Comparison of ENCODE assay signal across 26 mouse cellular contexts in the genomic region with DNA sequence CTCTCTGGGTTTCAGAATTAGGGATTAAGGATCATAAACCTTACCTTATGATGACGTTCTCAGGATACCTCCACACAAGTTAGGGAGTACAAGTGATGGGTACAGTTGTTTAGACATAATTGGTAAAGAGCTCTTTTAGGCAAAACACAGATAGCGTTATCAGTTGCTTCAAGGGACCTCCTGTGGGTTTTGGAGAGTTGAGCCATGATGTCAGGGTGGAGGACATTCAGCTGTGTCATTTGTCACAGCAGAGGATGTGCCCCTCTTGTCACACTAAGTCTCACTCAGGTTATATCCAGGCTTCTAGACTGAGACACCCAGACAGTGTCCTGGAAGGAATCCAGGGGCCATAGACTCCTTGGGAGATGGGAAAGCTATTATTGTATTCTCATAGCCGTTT. TPM values are rescaled to one million over a fixed set of nuclear protein-coding genes. Genes with fewer than 3 reads are reported as not detected.
DNase-seq lines count a peak whose midpoint lies in the region; ATAC-seq and TF ChIP-seq lines count a peak whose summit lies in the region.
"Had no signal": no experiment of that assay in that cellular context is flagged by ENCODE, and none has a peak within 500 bp of the region (broad histone marks: within the 10 kb centered on the region; RNA-seq: fewer than 3 reads in every experiment).

No protein-coding gene starts in this region.

- H3K36me3 ChIP-seq in liver, embryonic 14.5 days (replicated peaks; ENCODE audit: control insufficient read depth, insufficient read depth, low read depth): no peaks in the 10 kb centered on the region
- no peaks in the 10 kb centered on the region for H3K36me3 ChIP-seq in liver, postnatal 0 days (replicated peaks; ENCODE audit: insufficient read depth, low read length)
- H3K36me3 ChIP-seq: forebrain, embryonic 12.5 days; forebrain, embryonic 15.5 days; heart, embryonic 10.5 days; heart, embryonic 13.5 days had no signal

- H3K4me2 ChIP-seq in liver, embryonic 14.5 days (ENCODE audit: low read depth): no peak overlapping the region
- H3K4me2 ChIP-seq in liver, postnatal 0 days (ENCODE audit: low read depth, low read length): no peak overlapping the region
- H3K4me2 ChIP-seq: forebrain, embryonic 12.5 days; forebrain, embryonic 15.5 days; heart, embryonic 13.5 days; hindbrain, embryonic 14.5 days had no signal

- peak in 2 of 3 experiments; percentile 47 to 59 for DNase-seq in liver, embryonic 14.5 days (ENCODE audit: low read depth in 3 of 3, low spot score in 3 of 3)
- DNase-seq in liver, postnatal 0 days: no peak
- DNase-seq in c-Kit-positive CD71-positive TER-119-negative erythroid progenitor cells, embryonic 14.5 days (ENCODE audit: low read depth): peak; percentile 48
- no peak for DNase-seq in heart, adult 8-10 months (ENCODE audit: low spot score)
- DNase-seq: adrenal gland, postnatal 10 days; B cell, adult 2 months; cerebellum, adult 11 months; cerebellum, adult 2 months; cerebellum, adult 9-11 months; cerebellum, postnatal 25 days; gastrocnemius, postnatal 25 days; heart, adult 18-20 months; heart, postnatal 14 days; heart, postnatal 4 days; kidney, adult 18-20 months had no signal

- no peak overlapping the region for H3K4me3 ChIP-seq in liver, embryonic 14.5 days (ENCODE audit: insufficient read depth in 1 of 2, low read depth in 2 of 2, low read length in 2 of 2)
- H3K4me3 ChIP-seq in liver, postnatal 0 days (ENCODE audit: low read depth, low read length): no peak overlapping the region
- H3K4me3 ChIP-seq: forebrain, embryonic 12.5 days; forebrain, embryonic 15.5 days; heart, embryonic 10.5 days; heart, embryonic 13.5 days had no signal

- no peak for TF ChIP-seq EP300 in liver, embryonic 14.5 days (IDR thresholded peaks at IDR 0.05; ENCODE audit: low read depth)
- no peak for TF ChIP-seq EP300 in liver, postnatal 0 days (IDR thresholded peaks at IDR 0.05; ENCODE audit: low read depth)

- ATAC-seq in liver, embryonic 14.5 days (ENCODE audit: insufficient read depth): no peak
- ATAC-seq in liver, postnatal 0 days: no peak
- peak; percentile 55; the same call in 1 of the 2 replicates for ATAC-seq in megakaryocyte progenitor cell, adult 5-6 weeks (replicated peaks; ENCODE audit: poor library complexity)
- ATAC-seq in activated CD4-positive, CD25-positive, alpha-beta regulatory T cell, adult 4 months: no peak
- ATAC-seq: forebrain, embryonic 15.5 days; hindbrain, postnatal 0 days; inflammation-experienced regulatory T-cells, adult 6 months; intestine, embryonic 16.5 days had no signal

- no peak for TF ChIP-seq CTCF in liver, embryonic 14.5 days (IDR thresholded peaks at IDR 0.05; ENCODE audit: low read depth)
- no peak for TF ChIP-seq CTCF in liver, postnatal 0 days (IDR thresholded peaks at IDR 0.05; ENCODE audit: low read depth)

- 47% methylated on average over 3 of the region's 3 CpGs for WGBS in liver, embryonic 14.5 days (ENCODE audit: insufficient replicate concordance)
- 53% methylated on average over 3 of the region's 3 CpGs for WGBS in liver, postnatal 0 days (ENCODE audit: insufficient replicate concordance)

- H3K9me3 ChIP-seq in liver, embryonic 14.5 days (ENCODE audit: control insufficient read depth, low read length): no peaks in the 10 kb centered on the region
- no peaks in the 10 kb centered on the region for H3K9me3 ChIP-seq in liver, postnatal 0 days (ENCODE audit: low read length)
- H3K9me3 ChIP-seq: forebrain, embryonic 12.5 days; forebrain, embryonic 15.5 days; heart, embryonic 10.5 days; heart, embryonic 13.5 days had no signal

- H3K4me1 ChIP-seq in liver, embryonic 14.5 days (replicated peaks; ENCODE audit: control insufficient read depth in 2 of 2, insufficient read depth in 2 of 2, low read length in 1 of 2): no peaks in the 10 kb centered on the region
- H3K4me1 ChIP-seq in liver, postnatal 0 days (ENCODE audit: insufficient read depth): no peaks in the 10 kb centered on the region
- H3K4me1 ChIP-seq: forebrain, embryonic 12.5 days; heart, embryonic 10.5 days; heart, embryonic 13.5 days had no signal

- no peaks in the 10 kb centered on the region for H3K27me3 ChIP-seq in liver, embryonic 14.5 days (ENCODE audit: control insufficient read depth, insufficient read depth, low read length)
- no peaks in the 10 kb centered on the region for H3K27me3 ChIP-seq in liver, postnatal 0 days (ENCODE audit: insufficient read depth, low read length)
- H3K27me3 ChIP-seq: CH12.LX; forebrain, embryonic 12.5 days; forebrain, embryonic 15.5 days; heart, embryonic 13.5 days had no signal

- H3K27ac ChIP-seq in liver, embryonic 14.5 days: no peak overlapping the region
- no peak overlapping the region for H3K27ac ChIP-seq in liver, postnatal 0 days (ENCODE audit: low read depth)
- H3K27ac ChIP-seq: forebrain, embryonic 12.5 days; forebrain, embryonic 15.5 days; heart, embryonic 10.5 days; heart, embryonic 13.5 days; hindbrain, embryonic 14.5 days; hindbrain, postnatal 0 days had no signal

- no peak overlapping the region for H3K9ac ChIP-seq in liver, embryonic 14.5 days (replicated peaks)
- no peak overlapping the region for H3K9ac ChIP-seq in liver, postnatal 0 days (replicated peaks)
- H3K9ac ChIP-seq: forebrain, embryonic 12.5 days; forebrain, embryonic 15.5 days; heart, embryonic 13.5 days; hindbrain, embryonic 14.5 days had no signal

RNA-seq across cellular contexts. Expression of gene Bend4, which starts 36.8 kb away (rescaled TPM):
- 0.25 and 0.27 TPM in 2 replicates for polyA plus RNA-seq in liver, embryonic 14.5 days (2012; rRNA removed)
- 0.34 and 0.50 TPM in 2 replicates for polyA plus RNA-seq in liver, embryonic 14.5 days (2014; fragmentation: Nextera tagmentation; extraction: Ambion mirVana)
- polyA plus RNA-seq in liver, postnatal 0 days (2015; fragmentation: Nextera tagmentation; extraction: Ambion mirVana): 0.18 and 0.25 TPM in 2 replicates
- total RNA-seq in megakaryocyte progenitor cell, adult 5-6 weeks (2015): 1.1 and 1.5 TPM in 2 replicates
- total RNA-seq in megakaryocyte progenitor cell, adult 5-6 weeks (2017): 1.4 and 1.6 TPM in 2 replicates
- polyA plus RNA-seq in activated CD4-positive, CD25-positive, alpha-beta regulatory T cell, adult 4 months (2017; shearing (Covaris generic)): under 1 TPM; 0.19 to 0.20 TPM
- 1 to 10 TPM; 2.6 to 3.4 (median 2.8) TPM for total RNA-seq in heart, adult 8-10 months (2022)
- total RNA-seq: CH12.LX had no signal

Comparison
In these comparisons a context has a peak if more than half of its experiments do, and no peak if none do; other contexts are left out.
1. DNase-seq: peak in liver, embryonic 14.5 days (2 of 3) and c-Kit-positive CD71-positive TER-119-negative erythroid progenitor cells, embryonic 14.5 days (single experiment); none in liver, postnatal 0 days (single experiment) and heart, adult 8-10 months (single experiment).